Mouse (Mus musculus) hindbrain, embryonic 11.5 days (tissue): ENCODE measurements at regions not wholly inside any gene's neighbourhood (a gene's known extent, or its start where the extent isn't known, plus 50 kb on each side); places are given as distances from the start of the nearest gene placed in this dataset.

ENCODE experiments used
- ATAC-seq: fragments of 200-750 bp; cut with Nextera tagmentation; 2 replicates; pipeline ENCODE4 v1.8.0; 2017; ENCODE audit warnings: mild to moderate bottlenecking, moderate TSS enrichment, moderate library complexity; ENCODE audit not compliant: low FRiP score
- DNase-seq: peaks from one replicate; pipeline ENCODE4 v3.0.0-alpha.2; 2015; ENCODE audit warnings: low spot score
- H3K27ac ChIP-seq: fragments of 300-500 bp; sonication (generic); 2 replicates; pipeline ENCODE4 v1.5.1; 2014; ENCODE audit warnings: mild to moderate bottlenecking, low read depth, low read length
- H3K27me3 ChIP-seq: fragments of 300-500 bp; sonication (generic); 2 replicates; pipeline ENCODE4 v1.6.1; 2014; ENCODE audit warnings: mild to moderate bottlenecking, low read length, moderate library complexity, mixed read lengths; ENCODE audit not compliant: control insufficient read depth, insufficient read depth
- H3K36me3 ChIP-seq: fragments of 300-500 bp; sonication (generic); 2 replicates; pipeline ENCODE4 v1.6.1; 2014; ENCODE audit warnings: mild to moderate bottlenecking, low read length, moderate library complexity, mixed read lengths; ENCODE audit not compliant: control insufficient read depth, insufficient read depth
- H3K4me1 ChIP-seq: fragments of 300-500 bp; sonication (generic); replicated peaks from 2 replicates; pipeline ENCODE4 v1.6.1; 2014; ENCODE audit warnings: low read length, mixed read lengths; ENCODE audit not compliant: control insufficient read depth, insufficient read depth
- H3K4me2 ChIP-seq: fragments of 300-500 bp; sonication (generic); replicated peaks from 2 replicates; pipeline ENCODE4 v1.6.1; 2014; ENCODE audit warnings: mild to moderate bottlenecking, low read depth, low read length
- H3K4me3 ChIP-seq: fragments of 300-500 bp; sonication (generic); 2 replicates; pipeline ENCODE4 v1.5.1; 2014; ENCODE audit warnings: low read depth, low read length
- H3K9ac ChIP-seq: fragments of 300-500 bp; sonication (generic); 2 replicates; pipeline ENCODE4 v1.6.1; 2014; ENCODE audit warnings: low read depth, low read length
- H3K9me3 ChIP-seq: fragments of 300-500 bp; sonication (generic); 2 replicates; pipeline ENCODE4 v1.6.1; 2016; ENCODE audit warnings: low read length; ENCODE audit not compliant: control insufficient read depth
- WGBS: fragments of 180-500 bp; shearing (Covaris S2); extraction: QIAGEN DNeasy Blood & Tissue Kit; methylation state at CpG from one replicate; pipeline ENCODE4 v1.1.7; 2014; 5-methylcytosine and 5-hydroxymethylcytosine counted together

DNA sequence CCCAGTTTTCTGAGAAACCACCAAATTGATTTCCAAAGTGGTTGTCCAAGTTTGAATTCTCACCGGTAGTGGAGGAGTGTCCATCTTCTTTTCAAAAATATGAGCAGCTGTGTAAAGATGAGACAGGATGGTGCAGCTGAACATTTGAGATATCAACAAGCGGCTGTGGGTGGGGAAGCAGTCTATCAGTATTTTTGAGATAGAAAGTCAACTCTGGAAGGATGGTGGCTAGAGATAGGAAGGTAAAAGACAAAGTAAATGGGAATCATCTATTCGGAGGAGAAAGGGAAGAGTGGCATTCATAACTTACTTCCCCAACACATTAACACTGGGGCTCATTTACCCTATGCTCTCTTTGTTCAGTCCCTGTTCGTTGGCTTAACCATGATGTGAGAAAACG, 146.9 kb upstream of the Gmnc start:
- H3K4me1 ChIP-seq = no peaks in the 10 kb centered on the region
- ATAC-seq = no peak
- WGBS = 88% methylated on average over 5 of the region's 5 CpGs
- no peaks in the 10 kb centered on the region for H3K9me3 ChIP-seq
- H3K4me3 ChIP-seq = no peak overlapping the region
- no peak for DNase-seq
- H3K27ac ChIP-seq = no peak overlapping the region
- H3K27me3 ChIP-seq = no peaks in the 10 kb centered on the region
- no peak overlapping the region for H3K9ac ChIP-seq
- no peak overlapping the region for H3K4me2 ChIP-seq
- no peaks in the 10 kb centered on the region for H3K36me3 ChIP-seq

DNA sequence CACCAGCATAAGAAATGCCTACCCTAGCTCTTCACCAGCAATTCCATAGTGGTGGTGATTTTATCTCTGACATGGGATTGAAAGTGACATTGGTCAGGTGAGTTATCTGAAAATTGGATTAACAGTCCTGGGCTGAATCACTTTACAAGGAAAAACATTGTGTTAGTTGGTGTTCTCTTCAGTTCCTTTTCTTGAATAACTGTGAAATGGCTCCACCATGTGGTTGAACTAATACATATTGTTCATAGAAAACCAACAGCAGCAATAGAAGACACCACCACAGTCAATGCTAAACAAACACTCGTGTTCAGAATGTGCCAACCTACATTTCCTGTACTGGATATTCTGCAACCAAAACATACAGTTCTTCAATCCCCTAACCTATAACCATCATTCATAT, 147.5 kb upstream of the Gmnc start:
- no peaks in the 10 kb centered on the region for H3K36me3 ChIP-seq
- DNase-seq (peak; percentile 43), ATAC-seq (no peak)
- no peaks in the 10 kb centered on the region for H3K4me1 ChIP-seq
- H3K4me2 ChIP-seq = no peak overlapping the region
- no peak overlapping the region for H3K27ac ChIP-seq
- no peaks in the 10 kb centered on the region for H3K27me3 ChIP-seq
- H3K9me3 ChIP-seq = no peaks in the 10 kb centered on the region
- 53% methylated on average over 1 of the region's 1 CpGs for WGBS
- no peak overlapping the region for H3K4me3 ChIP-seq
- no peak overlapping the region for H3K9ac ChIP-seq

DNA sequence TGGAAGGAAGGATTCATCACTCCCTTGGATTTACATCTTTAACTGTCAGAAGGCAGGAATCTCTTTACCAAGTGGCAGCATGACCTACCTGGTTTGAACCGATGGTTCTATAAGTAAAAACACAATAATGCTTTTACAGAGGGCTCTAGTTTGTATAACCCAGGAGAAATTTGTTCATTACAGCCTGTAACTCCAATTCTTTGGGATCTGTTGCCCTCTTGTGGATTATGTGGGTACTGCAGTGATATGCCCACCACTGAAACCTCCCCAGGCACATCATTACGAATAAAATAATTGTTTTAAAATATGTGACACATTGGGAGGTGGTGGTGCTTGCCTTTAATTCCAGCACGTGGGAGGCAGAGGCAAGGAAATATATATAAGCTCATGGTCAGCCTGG, 148.6 kb upstream of the Gmnc start:
- ATAC-seq (peak; percentile 72), DNase-seq (peak; percentile 77)
- no peaks in the 10 kb centered on the region for H3K4me1 ChIP-seq
- no peak overlapping the region for H3K4me2 ChIP-seq
- no peaks in the 10 kb centered on the region for H3K36me3 ChIP-seq
- no peaks in the 10 kb centered on the region for H3K9me3 ChIP-seq
- H3K4me3 ChIP-seq = no peak overlapping the region
- H3K27ac ChIP-seq = no peak overlapping the region
- no peaks in the 10 kb centered on the region for H3K27me3 ChIP-seq
- 15% methylated on average over 3 of the region's 3 CpGs for WGBS
- H3K9ac ChIP-seq = no peak overlapping the region

DNA sequence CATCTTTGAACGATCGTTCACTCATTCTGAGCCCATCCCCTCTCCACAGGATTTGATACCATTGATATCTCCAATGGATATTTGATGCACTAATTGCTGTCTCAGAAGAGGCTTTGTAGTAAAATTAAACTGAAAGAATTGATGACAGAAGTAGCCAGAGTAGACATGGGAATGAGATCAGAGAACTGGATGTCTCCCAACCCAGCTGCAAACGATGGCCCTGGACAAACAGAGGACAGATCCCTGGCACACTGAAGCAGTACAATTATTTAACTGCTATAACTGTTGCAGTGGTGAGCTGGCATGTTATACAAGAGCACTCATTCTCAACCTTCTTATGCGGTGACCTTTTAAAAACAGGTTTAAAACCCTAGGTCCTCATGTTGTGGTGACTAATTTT, 151.5 kb upstream of the Ostn start:
- DNase-seq (no peak), ATAC-seq (no peak)
- no peak overlapping the region for H3K4me2 ChIP-seq
- no peak overlapping the region for H3K27ac ChIP-seq
- no peak overlapping the region for H3K4me3 ChIP-seq
- no peaks in the 10 kb centered on the region for H3K4me1 ChIP-seq
- H3K9ac ChIP-seq = no peak overlapping the region
- WGBS = 86% methylated on average over 4 of the region's 4 CpGs
- H3K27me3 ChIP-seq = no peaks in the 10 kb centered on the region
- no peaks in the 10 kb centered on the region for H3K36me3 ChIP-seq
- no peaks in the 10 kb centered on the region for H3K9me3 ChIP-seq

DNA sequence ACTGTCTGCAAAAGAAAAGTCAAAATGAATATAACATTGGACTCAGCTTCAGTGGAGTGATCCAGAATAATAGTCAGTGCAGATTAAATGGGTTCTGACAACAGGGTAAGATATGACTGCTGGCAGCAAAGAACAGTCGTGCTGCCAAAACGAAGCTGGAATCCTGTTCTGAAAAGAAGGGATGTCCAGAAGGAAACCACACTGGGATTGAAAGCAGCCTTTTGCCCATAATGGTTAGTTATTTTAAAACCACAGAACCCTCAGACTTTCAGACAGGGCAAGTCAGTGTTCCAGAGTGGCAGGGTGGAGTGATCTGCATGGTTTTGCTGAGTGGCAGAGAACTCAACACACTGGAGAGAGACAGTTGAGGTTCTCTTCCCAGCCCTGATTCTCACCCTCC, 111.6 kb upstream of the Ostn start:
- 83% methylated on average over 2 of the region's 2 CpGs for WGBS
- Histone ChIP-seq H3K9me3 (no peaks in the 10 kb centered on the region), H3K27ac (no peak overlapping the region), H3K36me3 (no peaks in the 10 kb centered on the region), H3K9ac (no peak overlapping the region), H3K4me3 (no peak overlapping the region), H3K27me3 (no peaks in the 10 kb centered on the region), H3K4me2 (no peak overlapping the region), H3K4me1 (no peaks in the 10 kb centered on the region)
- ATAC-seq (no peak), DNase-seq (no peak)
